Mouse (Mus musculus) Muller cell, postnatal 12 days (primary cell): ENCODE measurements around the gene Gm17019.
"Not testable (repeated sequence)": the region's sequence is repeated elsewhere in the genome, so short reads cannot be mapped to it uniquely, and the experiment has no call there.

ENCODE experiments used
- DNase-seq: peaks from one replicate; pipeline ENCODE4 v3.0.0-alpha.2; 2015; ENCODE audit errors: inconsistent ontology term

Gene Gm17019

GRCm38 (mm10) chr5:14996670-14997249 lies 36.0 kb downstream of the Gm17019 start:
- not testable (repeated sequence) for DNase-seq

- not testable (repeated sequence) for DNase-seq
Measured at GRCm38 (mm10) chr5:14994124-14994523, 38.7 kb downstream of the Gm17019 start.

GRCm38 (mm10) chr5:14990375-14991158 lies 42.2 kb downstream of the Gm17019 start:
- not testable (repeated sequence) for DNase-seq

GRCm38 (mm10) chr5:14986649-14987387 lies 46.0 kb downstream of the Gm17019 start:
- not testable (repeated sequence) for DNase-seq
